Mouse (Mus musculus) kidney, embryonic 14.5 days (tissue): ENCODE results near the gene P2ry4. TPM values are rescaled to one million over a fixed set of nuclear protein-coding genes. Genes with fewer than 3 reads are reported as not detected.

Experiments
- ATAC-seq: fragments of 200-750 bp; cut with Nextera tagmentation; 2 replicates; pipeline ENCODE4 v1.8.0; 2017; ENCODE audit warnings: moderate number of reproducible peaks, mild to moderate bottlenecking, moderate TSS enrichment, moderate library complexity; ENCODE audit not compliant: low FRiP score, low TSS enrichment
- H3K27ac ChIP-seq: fragments of 300-500 bp; sonication (generic); 2 replicates; pipeline ENCODE4 v1.5.1; 2014; ENCODE audit warnings: low read depth, mild to moderate bottlenecking, low read length, moderate library complexity, mixed read lengths
- H3K27me3 ChIP-seq: fragments of 300-500 bp; sonication (generic); 2 replicates; pipeline ENCODE4 v1.6.1; 2014; ENCODE audit warnings: mild to moderate bottlenecking, low read length; ENCODE audit not compliant: control insufficient read depth, insufficient read depth
- H3K36me3 ChIP-seq: fragments of 300-500 bp; sonication (generic); 2 replicates; pipeline ENCODE4 v1.6.1; 2014; ENCODE audit warnings: low read length, mixed read lengths; ENCODE audit not compliant: control insufficient read depth, insufficient read depth
- H3K4me1 ChIP-seq: fragments of 300-500 bp; sonication (generic); 2 replicates; pipeline ENCODE4 v1.6.1; 2014; ENCODE audit warnings: low read length, mixed read lengths; ENCODE audit not compliant: control insufficient read depth, insufficient read depth
- H3K4me2 ChIP-seq: fragments of 300-500 bp; sonication (generic); replicated peaks from 2 replicates; pipeline ENCODE4 v1.6.1; 2014; ENCODE audit warnings: low read depth, mild to moderate bottlenecking, low read length
- H3K4me3 ChIP-seq: fragments of 300-500 bp; sonication (generic); 2 replicates; pipeline ENCODE4 v1.5.1; 2014; ENCODE audit warnings: mild to moderate bottlenecking, low read length
- H3K9ac ChIP-seq: fragments of 300-500 bp; sonication (generic); 2 replicates; pipeline ENCODE4 v1.6.1; 2014; ENCODE audit warnings: low read depth, mild to moderate bottlenecking, low read length, moderate library complexity
- H3K9me3 ChIP-seq: fragments of 300-500 bp; sonication (generic); 2 replicates; pipeline ENCODE4 v1.6.1; 2016; ENCODE audit warnings: low read length; ENCODE audit not compliant: control insufficient read depth
- WGBS: fragments of 180-500 bp; shearing (Covaris S2); extraction: QIAGEN DNeasy Blood & Tissue Kit; methylation state at CpG from one replicate; pipeline ENCODE4 v1.1.7; 2014; 5-methylcytosine and 5-hydroxymethylcytosine counted together
- polyA plus RNA-seq: library from polyadenylated mRNA; unstranded; fragments of >200 nt; fragmentation: Nextera tagmentation; extraction: Ambion mirVana; gene quantifications from 2 replicates; pipeline ENCODE4 v1.2.1, GENCODE M21; 2014

Gene P2ry4
- polyA plus RNA-seq, result not detected in 2 replicates

DNA sequence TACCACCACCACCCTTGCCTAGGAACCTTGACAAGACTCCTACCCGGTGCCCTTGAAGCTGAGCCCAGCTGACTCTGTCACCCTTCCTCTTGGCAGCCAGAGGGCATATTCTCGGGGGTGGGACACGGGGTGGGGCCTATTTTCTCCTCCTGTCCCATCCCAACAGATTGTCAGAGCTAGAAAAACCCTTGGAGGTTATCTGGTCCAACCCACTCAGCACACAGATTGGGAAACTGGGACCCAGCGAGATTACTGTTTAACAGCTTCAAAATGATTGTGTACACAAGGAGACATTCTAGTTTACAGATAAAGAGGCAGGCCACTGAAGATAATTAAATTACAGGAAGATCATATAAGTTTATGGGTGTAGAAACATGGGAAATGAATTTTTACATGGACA lies at the start of gene P2ry4:
Gene P2ry4 (minus strand): TSS at position 79 of the 400 bp plus-strand sequence.
- no peaks in the 10 kb centered on the region for H3K27me3 ChIP-seq
- WGBS, result 65% methylated on average over 4 of the region's 4 CpGs
- ATAC-seq, result no peak
- no peaks in the 10 kb centered on the region for H3K9me3 ChIP-seq
- no peaks in the 10 kb centered on the region for H3K4me1 ChIP-seq
- H3K9ac ChIP-seq, result no peak within 1 kb of the TSS
- H3K4me2 ChIP-seq, result no peak within 1 kb of the TSS
- H3K27ac ChIP-seq, result no peak within 1 kb of the TSS
- H3K4me3 ChIP-seq, result no peak within 1 kb of the TSS
- H3K36me3 ChIP-seq, result no peaks in the 10 kb centered on the region

DNA sequence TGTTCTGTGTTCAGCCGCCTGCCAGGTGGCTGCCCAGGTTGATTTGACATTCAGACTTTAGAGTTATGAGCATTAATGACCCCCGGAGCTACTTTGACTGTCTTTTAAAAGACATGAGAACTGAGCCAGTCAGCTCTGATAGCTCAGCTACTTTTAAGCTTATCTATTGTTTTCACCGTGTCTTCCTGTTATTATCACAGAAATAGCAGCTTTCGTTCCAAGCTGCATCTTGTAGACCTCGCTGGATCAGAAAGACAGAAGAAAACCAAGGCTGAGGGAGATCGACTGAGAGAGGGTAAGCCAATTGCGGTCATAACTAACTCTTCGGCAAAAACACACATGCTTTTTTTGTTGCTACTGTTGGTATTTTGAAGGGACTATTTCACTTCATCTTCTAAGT lies 43.8 kb upstream of the P2ry4 start:
- H3K36me3 ChIP-seq, result peaks cover 21% of the 10 kb centered on the region; the same call in 1 of the 2 replicates
- no peak overlapping the region for H3K27ac ChIP-seq
- H3K9ac ChIP-seq, result no peak overlapping the region
- no peak overlapping the region for H3K4me3 ChIP-seq
- ATAC-seq, result no peak
- H3K9me3 ChIP-seq, result no peaks in the 10 kb centered on the region
- WGBS, result 88% methylated on average over 8 of the region's 8 CpGs
- H3K4me1 ChIP-seq, result no peaks in the 10 kb centered on the region
- no peak overlapping the region for H3K4me2 ChIP-seq
- no peaks in the 10 kb centered on the region for H3K27me3 ChIP-seq

GRCm38 (mm10) chrX:100629076-100629475 lies 34.4 kb upstream of the P2ry4 start:
- H3K4me2 ChIP-seq, result no peak overlapping the region
- H3K4me3 ChIP-seq, result no peak overlapping the region
- ATAC-seq, result no peak
- no peaks in the 10 kb centered on the region for H3K36me3 ChIP-seq
- no peaks in the 10 kb centered on the region for H3K27me3 ChIP-seq
- 94% methylated on average over 2 of the region's 2 CpGs for WGBS
- H3K9me3 ChIP-seq, result no peaks in the 10 kb centered on the region
- 0 out of 2 replicates have a peak, but pooled peaks cover 6% of the 10 kb centered on the region for H3K4me1 ChIP-seq
- no peak overlapping the region for H3K27ac ChIP-seq
- H3K9ac ChIP-seq, result no peak overlapping the region

DNA sequence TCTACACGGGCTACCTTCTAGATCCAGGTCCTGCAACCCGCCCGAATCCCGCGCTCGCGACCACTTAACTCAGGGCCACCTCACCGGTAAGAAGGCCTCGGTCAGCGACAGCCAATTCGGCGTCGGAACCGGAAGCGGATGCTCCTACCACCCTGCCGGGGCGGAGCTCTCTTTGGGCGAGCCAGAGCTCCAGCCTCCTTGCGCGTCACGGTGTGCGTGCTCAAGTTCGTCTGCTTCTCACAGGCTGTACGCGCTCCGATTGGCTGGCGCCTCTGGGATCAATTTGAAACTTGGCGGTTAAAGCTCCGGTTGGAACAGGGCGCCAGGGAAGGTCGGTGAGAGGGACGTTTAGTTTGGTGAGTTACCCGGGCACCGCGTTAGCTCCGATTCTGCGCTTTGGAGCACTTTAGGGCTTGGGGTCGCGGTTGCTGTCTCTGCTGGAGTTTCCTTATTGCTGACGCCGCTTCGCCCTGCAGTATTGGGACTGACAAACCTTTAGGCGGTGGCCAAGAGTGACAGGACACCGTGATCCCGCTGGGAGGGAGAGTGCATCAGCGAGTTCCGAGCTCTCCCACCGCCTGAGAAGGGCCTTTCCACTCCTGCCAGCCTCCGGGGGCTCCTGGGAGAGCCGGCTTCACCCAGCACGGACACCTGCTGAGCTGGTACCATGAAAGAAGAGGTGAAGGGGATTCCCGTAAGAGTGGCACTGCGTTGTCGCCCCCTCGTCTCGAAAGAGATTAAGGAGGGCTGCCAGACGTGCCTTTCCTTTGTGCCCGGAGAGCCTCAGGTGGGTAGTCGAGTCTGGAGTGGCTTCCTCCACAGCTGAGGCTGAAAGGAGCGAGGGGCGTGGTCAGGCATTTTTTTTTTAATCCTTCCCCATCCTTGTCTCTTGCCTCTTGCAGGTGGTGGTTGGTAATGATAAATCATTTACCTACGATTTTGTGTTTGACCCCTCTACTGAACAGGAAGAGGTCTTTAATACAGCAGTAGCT lies 31.4 kb upstream of the P2ry4 start, which contains the start of gene Pdzd11:
Gene Pdzd11 (minus strand): TSS at position 767 of the 992 bp plus-strand sequence.
- Histone ChIP-seq H3K4me1 (0 out of 2 replicates have a peak, but pooled peaks cover 6% of the 10 kb centered on the region), H3K4me2 (peak within 1 kb of the TSS; percentile 49), H3K27me3 (no peaks in the 10 kb centered on the region), H3K9me3 (no peaks in the 10 kb centered on the region), H3K4me3 (peak within 1 kb of the TSS; percentile 65), H3K36me3 (peaks cover 9% of the 10 kb centered on the region; the same call in 1 of the 2 replicates), H3K27ac (peak within 1 kb of the TSS; percentile 82), H3K9ac (peak within 1 kb of the TSS; percentile 79)
- 27% methylated on average over 62 of the region's 62 CpGs for WGBS
- ATAC-seq, result peak; percentile 99

GRCm38 (mm10) chrX:100625546-100625801 lies 30.8 kb upstream of the P2ry4 start, which contains the start of gene Kif4:
Gene Kif4 (plus strand): TSS chrX:100625737.
- Histone ChIP-seq H3K9ac (peak within 1 kb of the TSS; percentile 79), H3K4me3 (peak within 1 kb of the TSS; percentile 65), H3K27me3 (no peaks in the 10 kb centered on the region), H3K27ac (peak within 1 kb of the TSS; percentile 82), H3K36me3 (peaks cover 9% of the 10 kb centered on the region; the same call in 1 of the 2 replicates), H3K4me2 (peak within 1 kb of the TSS; percentile 49), H3K9me3 (no peaks in the 10 kb centered on the region), H3K4me1 (0 out of 2 replicates have a peak, but pooled peaks cover 6% of the 10 kb centered on the region)
- no peak for ATAC-seq
- 23% methylated on average over 3 of the region's 3 CpGs for WGBS

GRCm38 (mm10) chrX:100625146-100625545 lies 30.5 kb upstream of the P2ry4 start:
- Histone ChIP-seq H3K27me3 (no peaks in the 10 kb centered on the region), H3K4me3 (peak overlapping the region; percentile 65), H3K9ac (peak overlapping the region; percentile 58), H3K4me2 (peak overlapping the region; percentile 48), H3K9me3 (no peaks in the 10 kb centered on the region), H3K27ac (no peak overlapping the region), H3K36me3 (peaks cover 9% of the 10 kb centered on the region; the same call in 1 of the 2 replicates), H3K4me1 (0 out of 2 replicates have a peak, but pooled peaks cover 6% of the 10 kb centered on the region)
- 0 out of 2 replicates have a peak, but pooled peaks have one; percentile 18 for ATAC-seq
- WGBS, result 43% methylated on average over 7 of the region's 7 CpGs

DNA sequence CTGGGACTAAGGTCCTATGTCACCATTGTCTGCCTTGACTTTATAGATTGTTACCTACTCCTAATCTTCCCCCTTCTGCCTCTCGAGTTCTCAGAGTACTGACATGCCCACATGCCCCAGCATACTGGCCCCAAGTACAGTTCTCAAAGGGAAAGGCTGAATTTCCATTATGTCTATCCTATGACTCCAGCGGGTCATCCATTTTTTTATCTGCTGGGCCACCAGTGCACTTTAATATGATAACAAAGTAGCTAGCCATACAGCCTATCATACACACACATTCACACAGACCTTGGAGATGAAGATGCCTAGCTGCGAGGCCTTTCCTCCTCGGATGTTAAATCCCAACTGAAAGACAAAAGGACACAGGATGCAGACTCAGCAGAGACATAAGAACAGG lies 29.6 kb upstream of the P2ry4 start:
- Histone ChIP-seq H3K27ac (no peak overlapping the region), H3K9ac (no peak overlapping the region), H3K4me1 (0 out of 2 replicates have a peak, but pooled peaks cover 6% of the 10 kb centered on the region), H3K9me3 (no peaks in the 10 kb centered on the region), H3K4me3 (no peak overlapping the region; the same call in 1 of the 2 replicates), H3K27me3 (no peaks in the 10 kb centered on the region), H3K4me2 (no peak overlapping the region), H3K36me3 (peaks cover 9% of the 10 kb centered on the region; the same call in 1 of the 2 replicates)
- ATAC-seq, result no peak
- whole genome bisulfite sequencing, result 91% methylated on average over 4 of the region's 4 CpGs

- WGBS, result 69% methylated on average over 2 of the region's 2 CpGs
- Histone ChIP-seq H3K4me3 (no peak overlapping the region), H3K36me3 (peaks cover 9% of the 10 kb centered on the region; the same call in 1 of the 2 replicates), H3K27me3 (no peaks in the 10 kb centered on the region), H3K4me2 (no peak overlapping the region), H3K27ac (no peak overlapping the region), H3K9me3 (no peaks in the 10 kb centered on the region), H3K4me1 (no peaks in the 10 kb centered on the region), H3K9ac (no peak overlapping the region)
- ATAC-seq, result no peak
These were observed 26.7 kb upstream of the P2ry4 start for GRCm38 (mm10) chrX:100621366-100621765.

DNA sequence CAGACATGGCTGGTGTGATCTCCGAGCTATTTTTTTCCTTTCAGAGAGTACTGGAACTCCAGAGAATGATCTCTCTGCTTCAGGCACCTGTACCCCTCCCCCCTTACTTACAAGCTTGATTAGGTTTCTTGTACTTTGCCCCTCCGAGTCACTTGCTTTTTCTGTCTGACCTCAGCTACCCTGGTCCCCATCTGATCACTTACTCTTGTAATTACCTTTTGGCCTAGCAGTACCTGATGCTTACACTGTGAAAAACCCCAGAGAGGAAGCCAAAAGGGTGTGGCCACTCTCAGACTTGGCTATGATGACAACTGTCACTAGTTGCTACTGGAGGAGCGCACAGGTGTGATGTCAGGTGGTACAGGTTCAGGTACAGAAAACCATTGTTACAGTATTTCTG lies 23.8 kb upstream of the P2ry4 start:
- Histone ChIP-seq H3K4me3 (no peak overlapping the region), H3K27me3 (no peaks in the 10 kb centered on the region), H3K27ac (no peak overlapping the region), H3K4me1 (no peaks in the 10 kb centered on the region), H3K36me3 (peaks cover 9% of the 10 kb centered on the region; the same call in 1 of the 2 replicates), H3K9ac (no peak overlapping the region), H3K4me2 (no peak overlapping the region), H3K9me3 (no peaks in the 10 kb centered on the region)
- 41% methylated on average over 3 of the region's 3 CpGs for WGBS
- ATAC-seq, result peak; percentile 24; the same call in 1 of the 2 replicates
